Mouse (Mus musculus) G1E (cell line): ENCODE measurements around the gene Tbl3.

Source experiments
- CTCF ChIP-seq: IDR thresholded peaks from 2 replicates; pipeline ENCODE4 v1.5.1; 2012; ENCODE audit warnings: low read depth, low read length, inconsistent platforms, mixed read lengths
- GATA1 ChIP-seq: IDR thresholded peaks from 2 replicates; pipeline ENCODE4 v1.6.1; 2012; ENCODE audit warnings: borderline replicate concordance, low read length, inconsistent platforms, mixed read lengths
- POLR2AphosphoS5 ChIP-seq: IDR thresholded peaks from 2 replicates; pipeline ENCODE4 v1.6.1; 2012; ENCODE audit warnings: low read depth, low read length, inconsistent platforms; ENCODE audit not compliant: insufficient replicate concordance
- TAL1 ChIP-seq: conservative IDR thresholded peaks from 2 replicates; pipeline ENCODE4 v1.6.1; 2012; ENCODE audit warnings: low read depth, low read length, inconsistent platforms, mixed read lengths

DNA sequence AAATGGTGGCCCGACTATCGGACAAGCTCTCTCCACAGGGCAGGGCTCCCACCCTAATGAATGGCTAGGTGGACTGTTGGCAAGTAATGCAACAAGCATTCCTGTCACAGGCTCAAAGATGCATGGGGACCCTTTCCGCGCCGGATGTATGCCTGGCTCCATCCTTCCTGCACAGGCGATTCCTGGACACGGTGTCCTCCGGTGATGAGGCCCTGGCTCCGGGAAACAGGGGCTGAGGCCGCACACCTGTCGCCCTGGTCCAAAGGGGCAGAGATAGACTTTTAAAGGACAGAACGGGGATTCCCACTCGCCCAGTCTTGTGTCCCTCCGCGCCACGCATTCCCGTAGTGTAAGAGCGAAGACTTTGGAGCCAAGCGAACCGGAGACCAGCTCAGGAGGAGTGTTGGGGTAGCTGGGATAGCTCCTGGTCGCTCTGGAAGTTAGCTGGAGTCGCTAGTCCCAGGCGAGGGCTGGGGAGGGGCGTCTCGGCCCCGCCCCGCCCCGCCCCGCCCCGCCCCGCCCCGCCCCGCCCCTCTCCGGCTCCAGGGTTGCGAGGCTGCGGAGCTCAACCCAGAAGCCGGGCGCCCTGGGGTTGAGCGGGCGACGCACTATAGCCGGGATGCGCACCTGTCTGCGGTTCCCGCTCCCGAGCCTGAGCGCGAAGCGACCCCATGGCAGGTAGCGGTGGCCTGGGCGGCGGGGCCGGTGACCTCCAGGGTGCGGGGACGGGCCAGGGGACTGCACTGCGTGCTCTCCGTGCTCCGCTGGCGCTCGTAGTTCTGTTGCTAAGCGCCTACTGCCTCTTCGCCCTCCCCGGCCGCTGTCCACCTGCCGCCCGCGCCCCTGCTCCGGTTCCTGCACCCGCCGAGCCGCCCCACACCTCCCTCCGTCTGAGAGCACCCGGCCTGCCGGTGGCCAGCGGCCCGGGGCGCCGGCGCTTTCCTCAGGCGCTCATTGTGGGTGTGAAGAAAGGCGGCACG is 45.2 kb upstream of the Tbl3 start, which contains the start of gene Hs3st6:
- TF ChIP-seq CTCF: no peak
- no peak for TF ChIP-seq TAL1
- no peak for TF ChIP-seq POLR2AphosphoS5
- no peak for TF ChIP-seq GATA1
